Mouse (Mus musculus) liver, embryonic 12.5 days (tissue): ENCODE results near the gene Mum1. TPM values are rescaled to one million over a fixed set of nuclear protein-coding genes. Genes with fewer than 3 reads are reported as not detected.
"Not testable (repeated sequence)": the region's sequence is repeated elsewhere in the genome, so short reads cannot be mapped to it uniquely, and the experiment has no call there.

Experiments used
- ATAC-seq: fragments of 200-750 bp; cut with Nextera tagmentation; 2 replicates; pipeline ENCODE4 v1.8.0; 2017; ENCODE audit warnings: moderate number of reproducible peaks, mild to moderate bottlenecking, moderate library complexity
- H3K27ac ChIP-seq: fragments of 300-500 bp; sonication (generic); 2 replicates; pipeline ENCODE4 v1.5.1; 2016; ENCODE audit warnings: mild to moderate bottlenecking
- H3K27me3 ChIP-seq: fragments of 300-500 bp; sonication (generic); replicated peaks from 2 replicates; pipeline ENCODE4 v1.6.1; 2016; ENCODE audit warnings: mild to moderate bottlenecking, moderate library complexity
- H3K36me3 ChIP-seq: fragments of 300-500 bp; sonication (generic); 2 replicates; pipeline ENCODE4 v1.6.1; 2016; ENCODE audit warnings: mild to moderate bottlenecking, moderate library complexity
- H3K4me1 ChIP-seq: fragments of 300-500 bp; sonication (generic); 2 replicates; pipeline ENCODE4 v1.6.1; 2016
- H3K4me2 ChIP-seq: fragments of 300-500 bp; sonication (generic); 2 replicates; pipeline ENCODE4 v1.6.1; 2016; ENCODE audit warnings: mild to moderate bottlenecking, moderate library complexity
- H3K4me3 ChIP-seq: fragments of 300-500 bp; sonication (generic); 2 replicates; pipeline ENCODE4 v1.5.1; 2016; ENCODE audit warnings: mild to moderate bottlenecking, moderate library complexity
- H3K9ac ChIP-seq: fragments of 300-500 bp; sonication (generic); 2 replicates; pipeline ENCODE4 v1.6.1; 2016; ENCODE audit warnings: mild to moderate bottlenecking, moderate library complexity
- H3K9me3 ChIP-seq: fragments of 300-500 bp; sonication (generic); replicated peaks from 2 replicates; pipeline ENCODE4 v1.6.1; 2016; ENCODE audit warnings: mild to moderate bottlenecking, moderate library complexity
- WGBS: fragments of 180-500 bp; shearing (Covaris S2); methylation state at CpG from one replicate; pipeline ENCODE4 v1.1.7; 2016; ENCODE audit not compliant: insufficient replicate concordance; 5-methylcytosine and 5-hydroxymethylcytosine counted together
- polyA plus RNA-seq: library from polyadenylated mRNA; unstranded; fragments of >200 nt; fragmentation: Nextera tagmentation; extraction: Ambion mirVana; gene quantifications from 2 replicates; pipeline ENCODE4 v1.2.1, GENCODE M21; 2016

Mum1 gene
- polyA plus RNA-seq, 1 experiment from 2014 or later = 35.1 TPM

- peaks cover 72% of the 10 kb centered on the region for H3K36me3 ChIP-seq
- ATAC-seq = no peak
- no peak overlapping the region for H3K4me2 ChIP-seq
- H3K4me3 ChIP-seq = no peak overlapping the region
- H3K27me3 ChIP-seq = no peaks in the 10 kb centered on the region
- no peaks in the 10 kb centered on the region for H3K9me3 ChIP-seq
- peaks cover 29% of the 10 kb centered on the region for H3K4me1 ChIP-seq
- no peak overlapping the region for H3K27ac ChIP-seq
- H3K9ac ChIP-seq = no peak overlapping the region
- 78% methylated on average over 3 of the region's 3 CpGs for WGBS
Measured at GRCm38 (mm10) chr10:80242607-80243006, 16.4 kb downstream of the Mum1 start.

DNA sequence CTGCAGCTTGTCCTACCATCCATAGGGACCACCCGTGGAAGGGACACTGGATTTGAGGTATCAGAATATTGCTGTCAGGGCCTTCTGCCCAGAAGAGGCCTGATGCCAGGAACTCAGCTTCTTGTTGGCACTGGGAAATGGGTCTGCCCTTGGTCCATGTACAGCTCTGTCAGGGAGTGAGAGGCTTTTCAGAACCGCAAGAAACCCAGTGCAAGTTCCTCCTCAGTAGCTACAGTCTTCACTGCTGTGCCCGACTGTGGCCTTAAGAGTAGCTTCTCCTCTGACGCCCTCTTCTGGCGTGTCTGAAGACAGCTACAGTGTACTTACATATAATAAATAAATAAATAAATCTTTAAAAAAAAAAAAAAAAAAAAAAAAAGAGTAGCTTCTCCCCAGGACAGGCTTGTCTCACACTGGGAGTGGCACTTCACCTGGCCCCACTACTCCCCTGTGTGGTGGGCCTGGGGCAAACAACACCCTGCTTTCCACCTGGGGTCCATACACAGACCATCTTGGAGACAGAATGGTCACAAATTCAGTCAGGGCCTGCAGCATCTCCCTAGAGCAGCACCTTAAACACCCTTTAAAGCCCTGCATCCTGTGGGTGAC, 18.7 kb downstream of the Mum1 start:
- Histone ChIP-seq H3K4me3 (no peak overlapping the region), H3K27me3 (no peaks in the 10 kb centered on the region), H3K9me3 (no peaks in the 10 kb centered on the region), H3K4me1 (peaks cover 41% of the 10 kb centered on the region), H3K9ac (0 out of 2 replicates have a peak overlapping the region, but pooled peaks have one; percentile 42), H3K36me3 (peaks cover 49% of the 10 kb centered on the region), H3K27ac (peak overlapping the region; percentile 53; the same call in 1 of the 2 replicates), H3K4me2 (no peak overlapping the region)
- WGBS = 46% methylated on average over 5 of the region's 5 CpGs
- no peak for ATAC-seq

- peak overlapping the region; percentile 14; the same call in 1 of the 2 replicates for H3K4me2 ChIP-seq
- H3K27ac ChIP-seq = peak overlapping the region; percentile 53; the same call in 1 of the 2 replicates
- H3K9me3 ChIP-seq = no peaks in the 10 kb centered on the region
- H3K36me3 ChIP-seq = peaks cover 42% of the 10 kb centered on the region
- no peaks in the 10 kb centered on the region for H3K27me3 ChIP-seq
- H3K4me1 ChIP-seq = peaks cover 48% of the 10 kb centered on the region
- 0 out of 2 replicates have a peak, but pooled peaks have one; percentile 8 for ATAC-seq
- no peak overlapping the region for H3K4me3 ChIP-seq
- 2% methylated on average over 4 of the region's 4 CpGs for WGBS
- 0 out of 2 replicates have a peak overlapping the region, but pooled peaks have one; percentile 42 for H3K9ac ChIP-seq
Measured at GRCm38 (mm10) chr10:80245600-80245999, 19.4 kb downstream of the Mum1 start.

GRCm38 (mm10) chr10:80247849-80248248, 21.6 kb downstream of the Mum1 start:
- peak overlapping the region; percentile 93; the same call in 1 of the 2 replicates for H3K4me3 ChIP-seq
- H3K27me3 ChIP-seq = no peaks in the 10 kb centered on the region
- no peaks in the 10 kb centered on the region for H3K9me3 ChIP-seq
- H3K9ac ChIP-seq = no peak overlapping the region
- peaks cover 36% of the 10 kb centered on the region for H3K36me3 ChIP-seq
- peak overlapping the region; percentile 87 for H3K4me2 ChIP-seq
- ATAC-seq = no peak
- H3K4me1 ChIP-seq = peaks cover 54% of the 10 kb centered on the region
- no peak overlapping the region for H3K27ac ChIP-seq
- WGBS = 66% methylated on average over 6 of the region's 6 CpGs

- ATAC-seq, H3K9me3 ChIP-seq, H3K27me3 ChIP-seq: not testable (repeated sequence)
- Histone ChIP-seq H3K9ac (peak overlapping the region; percentile 92), H3K27ac (peak overlapping the region; percentile 91), H3K36me3 (peaks cover 36% of the 10 kb centered on the region), H3K4me2 (peak overlapping the region; percentile 87), H3K4me3 (peak overlapping the region; percentile 93), H3K4me1 (peaks cover 54% of the 10 kb centered on the region)
- 46% methylated on average over 3 of the region's 3 CpGs for WGBS
Measured at GRCm38 (mm10) chr10:80248437-80248836, 22.2 kb downstream of the Mum1 start.

GRCm38 (mm10) chr10:80248971-80249640, 22.9 kb downstream of the Mum1 start, which contains the start of gene Ndufs7:
TSS of gene Ndufs7 (plus strand) at chr10:80249121.
- no peaks in the 10 kb centered on the region for H3K27me3 ChIP-seq
- H3K4me1 ChIP-seq = peaks cover 54% of the 10 kb centered on the region
- H3K4me2 ChIP-seq = peak within 1 kb of the TSS; percentile 87
- peak within 1 kb of the TSS; percentile 92 for H3K9ac ChIP-seq
- H3K4me3 ChIP-seq = peak within 1 kb of the TSS; percentile 93
- peak; percentile 87 for ATAC-seq
- H3K9me3 ChIP-seq = no peaks in the 10 kb centered on the region
- under 1% methylated on average over 53 of the region's 53 CpGs for WGBS
- peaks cover 36% of the 10 kb centered on the region for H3K36me3 ChIP-seq
- peak within 1 kb of the TSS; percentile 91 for H3K27ac ChIP-seq

DNA sequence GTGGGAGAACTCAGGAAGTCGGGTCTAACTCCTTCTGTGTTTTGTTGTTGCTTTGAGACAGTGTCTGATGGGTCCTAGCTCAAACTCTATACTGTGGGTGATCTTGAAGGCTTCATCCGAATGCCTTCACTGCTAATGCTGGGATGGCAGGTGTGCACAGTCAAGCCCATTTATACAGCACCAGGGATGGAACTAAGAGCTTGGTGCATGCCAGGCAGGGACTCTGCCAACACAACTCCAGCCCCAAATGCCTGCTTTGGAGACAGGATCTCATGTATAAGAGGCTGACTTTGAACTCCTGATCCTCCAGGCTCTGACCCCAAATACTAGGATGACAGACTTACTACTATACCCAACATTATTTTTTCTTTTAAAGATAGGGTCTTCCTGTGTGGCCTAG, 23.8 kb downstream of the Mum1 start:
- H3K4me1 ChIP-seq = peaks cover 53% of the 10 kb centered on the region
- no peaks in the 10 kb centered on the region for H3K27me3 ChIP-seq
- H3K27ac ChIP-seq = peak overlapping the region; percentile 91
- 27% methylated on average over 2 of the region's 2 CpGs for WGBS
- no peaks in the 10 kb centered on the region for H3K9me3 ChIP-seq
- peak overlapping the region; percentile 87 for H3K4me2 ChIP-seq
- ATAC-seq = no peak
- peaks cover 38% of the 10 kb centered on the region for H3K36me3 ChIP-seq
- H3K9ac ChIP-seq = peak overlapping the region; percentile 92
- peak overlapping the region; percentile 93 for H3K4me3 ChIP-seq

GRCm38 (mm10) chr10:80250573-80250972, 24.3 kb downstream of the Mum1 start:
- peaks cover 48% of the 10 kb centered on the region for H3K4me1 ChIP-seq
- H3K9ac ChIP-seq = peak overlapping the region; percentile 92
- H3K4me3 ChIP-seq = peak overlapping the region; percentile 93
- 81% methylated on average over 4 of the region's 4 CpGs for WGBS
- peak overlapping the region; percentile 87 for H3K4me2 ChIP-seq
- ATAC-seq = no peak
- H3K27me3 ChIP-seq = no peaks in the 10 kb centered on the region
- H3K9me3 ChIP-seq = no peaks in the 10 kb centered on the region
- H3K36me3 ChIP-seq = peaks cover 43% of the 10 kb centered on the region
- H3K27ac ChIP-seq = peak overlapping the region; percentile 91; the same call in 1 of the 2 replicates

GRCm38 (mm10) chr10:80252011-80252410, 25.8 kb downstream of the Mum1 start:
- Histone ChIP-seq H3K4me3 (no peak overlapping the region), H3K9me3 (no peaks in the 10 kb centered on the region), H3K36me3 (peaks cover 58% of the 10 kb centered on the region), H3K4me1 (peaks cover 38% of the 10 kb centered on the region), H3K27ac (no peak overlapping the region), H3K9ac (no peak overlapping the region), H3K4me2 (no peak overlapping the region), H3K27me3 (no peaks in the 10 kb centered on the region)
- no peak for ATAC-seq

DNA sequence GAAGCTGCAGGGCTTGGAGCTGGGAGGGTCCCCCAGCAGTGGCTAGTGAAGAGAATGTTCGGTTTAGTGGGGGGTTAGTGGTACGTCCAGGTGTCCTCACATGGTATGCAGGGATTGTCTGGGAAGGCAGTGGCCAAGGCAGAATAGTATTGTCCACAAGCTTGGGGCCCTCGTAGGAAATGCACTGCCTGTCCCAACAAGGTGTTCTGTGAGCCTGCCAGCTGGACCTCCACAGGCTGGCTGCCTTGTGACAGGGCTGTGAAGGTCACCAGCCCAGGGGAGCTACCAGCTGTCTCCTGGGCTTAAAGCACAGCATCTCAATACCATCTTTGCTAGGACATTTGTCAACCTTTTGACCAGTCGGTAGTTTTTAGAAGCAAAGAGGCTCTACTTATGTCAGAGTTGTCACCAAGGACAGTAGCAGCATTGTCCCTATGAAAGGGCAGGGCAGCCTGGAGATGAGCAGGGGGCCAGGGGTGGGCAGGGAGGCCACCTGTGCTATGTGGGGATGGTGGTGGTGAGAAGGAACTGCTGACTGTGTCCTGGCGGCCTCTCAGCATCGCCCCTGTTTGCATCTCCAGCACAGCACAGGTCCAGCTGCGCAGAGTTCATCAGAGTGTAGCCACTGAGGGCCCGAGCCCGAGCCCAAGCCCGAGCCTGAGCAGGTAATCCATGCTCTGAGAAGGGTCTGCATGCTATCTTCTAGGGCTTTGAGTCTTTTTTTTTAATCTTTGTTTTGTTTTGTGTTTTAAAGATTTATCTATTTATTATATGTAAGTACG, 26.4 kb downstream of the Mum1 start:
- H3K36me3 ChIP-seq = peaks cover 63% of the 10 kb centered on the region
- WGBS = 85% methylated on average over 11 of the region's 11 CpGs
- peaks cover 34% of the 10 kb centered on the region for H3K4me1 ChIP-seq

GRCm38 (mm10) chr10:80253551-80253950, 27.3 kb downstream of the Mum1 start:
- H3K9me3 ChIP-seq = no peaks in the 10 kb centered on the region
- ATAC-seq = no peak
- no peak overlapping the region; the same call in 1 of the 2 replicates for H3K27ac ChIP-seq
- H3K36me3 ChIP-seq = peaks cover 72% of the 10 kb centered on the region
- no peak overlapping the region for H3K4me3 ChIP-seq
- H3K27me3 ChIP-seq = no peaks in the 10 kb centered on the region
- H3K4me1 ChIP-seq = peaks cover 34% of the 10 kb centered on the region
- H3K4me2 ChIP-seq = no peak overlapping the region
- H3K9ac ChIP-seq = no peak overlapping the region
- 81% methylated on average over 6 of the region's 6 CpGs for WGBS

More for the DNA sequence above, 26.4 kb downstream of the Mum1 start:
- H3K9ac ChIP-seq = no peak overlapping the region
- no peak overlapping the region for H3K27ac ChIP-seq
- H3K4me3 ChIP-seq = no peak overlapping the region
- H3K9me3 ChIP-seq = no peaks in the 10 kb centered on the region
- no peak overlapping the region for H3K4me2 ChIP-seq
- no peaks in the 10 kb centered on the region for H3K27me3 ChIP-seq
- no peak for ATAC-seq
